Mouse (Mus musculus) spleen, adult 2 months (tissue): ENCODE results near the gene Mapk1ip1l.
A peak's percentile ranks its signal among the peaks of the same experiment; 100 is the strongest.

ENCODE experiments used
- CTCF ChIP-seq: fragments of 200-500 bp; IDR thresholded peaks from 2 replicates; pipeline ENCODE4 v1.5.1; 2011; ENCODE audit warnings: mild to moderate bottlenecking, inconsistent platforms; ENCODE audit not compliant: insufficient read depth, insufficient read length, insufficient replicate concordance; ENCODE audit errors: extremely low read depth
- POLR2A ChIP-seq: fragments of 200-500 bp; IDR thresholded peaks from 2 replicates; pipeline ENCODE4 v1.6.1; 2011; ENCODE audit warnings: low read depth, low read length, inconsistent platforms

DNA sequence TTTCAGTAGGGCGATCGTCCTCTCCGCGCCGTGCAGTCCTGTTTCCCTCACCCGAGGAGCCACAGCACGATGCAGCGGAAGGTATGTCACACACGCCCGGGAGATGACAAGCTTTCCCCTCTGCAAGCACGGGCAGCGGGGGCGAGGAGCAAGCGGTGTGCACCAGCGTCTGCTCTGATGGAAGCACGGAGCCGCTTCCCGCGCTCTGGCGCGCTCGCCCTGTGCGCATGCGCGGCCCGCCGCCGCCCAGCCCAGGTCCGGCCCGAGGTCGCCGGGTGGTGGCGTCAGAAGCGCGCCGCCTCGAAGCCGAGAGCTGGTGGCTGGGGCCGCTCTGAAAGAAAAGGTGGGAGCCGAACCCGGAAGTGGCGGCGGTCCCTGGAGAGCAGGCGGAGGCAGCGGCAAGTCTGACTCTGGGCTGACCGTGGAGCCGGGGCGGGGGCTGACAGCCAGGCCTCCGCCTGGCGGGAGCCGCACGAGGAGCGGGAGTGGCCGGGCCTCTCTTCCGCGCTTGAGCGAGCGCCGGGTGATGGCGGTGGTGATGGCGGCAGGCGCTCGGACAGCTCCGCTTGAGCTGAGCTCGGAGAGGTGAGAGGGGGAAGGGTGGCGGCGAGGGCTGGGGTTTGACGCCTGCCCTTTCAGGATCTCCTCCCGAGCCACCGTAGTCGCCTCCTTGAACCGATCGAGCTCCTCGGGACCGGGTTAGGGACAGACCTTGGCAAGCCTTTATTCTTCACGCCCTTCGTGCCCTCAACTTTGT, 21.3 kb upstream of the Mapk1ip1l start, which contains the start of the genes Wdhd1 and Socs4:
- peak; percentile 56; the same call in 1 of the 2 replicates for TF ChIP-seq POLR2A
- no peak for TF ChIP-seq CTCF
